Mouse (Mus musculus) heart, adult 18-20 months (tissue): ENCODE results near the gene Kmt2a. TPM values are rescaled to one million over a fixed set of nuclear protein-coding genes. Genes with fewer than 3 reads are reported as not detected.
A peak's percentile ranks its signal among the peaks of the same experiment; 100 is the strongest.

ENCODE experiments used
- DNase-seq, 2 experiments: peaks; one replicate each; pipeline ENCODE4 v3.0.0; 2021 to 2022; ENCODE audit warnings: mixed read lengths in 1 of 2
- total RNA-seq, 2 experiments: library from RNA; stranded (reverse); gene quantifications; 2 replicates each; pipeline ENCODE4 v1.2.3; 2021

The Kmt2a gene
- total RNA-seq, 2 experiments from 2014 or later = 24.9 to 28.1 TPM

DNA sequence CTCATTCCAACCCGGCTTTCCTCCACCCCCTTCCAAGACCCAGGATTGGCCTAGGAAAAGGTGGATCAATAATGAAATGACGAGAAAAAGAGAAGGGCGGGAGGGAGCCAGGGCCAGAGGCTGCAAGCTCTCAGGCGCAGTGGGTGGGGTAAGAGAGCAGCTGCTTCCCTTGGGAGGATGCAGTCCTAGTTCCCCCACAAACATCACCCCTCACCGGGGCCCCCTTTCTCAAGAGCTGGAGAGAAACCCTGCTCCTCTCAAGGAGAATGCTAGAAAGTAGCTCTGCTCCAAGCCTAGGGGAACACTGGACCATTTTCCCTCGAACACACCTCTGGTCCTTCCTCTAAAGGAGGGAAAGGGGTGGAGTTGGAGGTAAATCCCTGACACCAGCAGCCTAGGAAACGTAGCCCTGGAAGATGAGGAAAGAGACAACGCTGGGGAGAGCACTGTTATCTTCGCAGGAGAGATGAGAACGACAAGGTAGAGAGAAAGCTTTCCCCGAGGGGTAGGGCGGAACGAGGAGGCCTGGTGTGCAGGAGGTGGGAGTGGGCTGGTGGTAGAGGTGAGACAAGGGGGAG lies 1.3 kb downstream of the Kmt2a start:
- DNase-seq = peak; percentile 34 to 41

DNA sequence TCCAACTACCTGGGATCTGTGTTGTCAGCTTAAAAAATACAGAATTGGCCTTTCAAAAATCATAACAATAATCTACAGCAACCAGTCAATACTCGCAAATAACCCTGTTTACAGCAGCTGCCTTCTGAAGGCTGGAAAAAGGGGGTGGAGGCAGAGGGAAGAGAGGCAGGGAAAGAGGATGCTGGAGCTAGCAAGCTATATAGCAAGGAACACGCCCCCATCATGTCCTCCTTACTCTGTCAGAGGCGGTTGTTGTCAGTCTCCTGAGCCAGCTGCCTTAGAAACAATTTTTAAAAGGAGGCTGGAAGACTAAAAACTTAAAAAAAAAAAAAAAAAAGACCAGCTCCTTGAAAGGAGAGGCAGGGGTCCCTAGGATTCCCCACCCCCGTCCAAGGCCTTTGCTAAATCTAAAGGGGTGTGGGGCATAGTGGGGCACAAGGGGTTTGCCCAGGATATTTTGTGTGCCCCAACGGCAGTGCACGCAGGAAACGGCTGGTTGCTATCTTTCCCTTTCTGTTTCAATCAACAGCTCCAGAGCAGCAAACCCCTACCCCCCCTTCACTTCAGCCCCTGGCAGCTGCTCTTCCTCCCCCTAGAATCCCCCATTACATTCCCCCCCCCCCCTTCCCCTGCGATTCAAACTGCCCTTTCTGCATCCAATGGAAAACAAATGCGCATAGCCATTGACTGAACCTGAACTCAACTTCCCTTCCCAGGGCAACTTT lies 2.2 kb downstream of the Kmt2a start:
- DNase-seq = no peak

DNA sequence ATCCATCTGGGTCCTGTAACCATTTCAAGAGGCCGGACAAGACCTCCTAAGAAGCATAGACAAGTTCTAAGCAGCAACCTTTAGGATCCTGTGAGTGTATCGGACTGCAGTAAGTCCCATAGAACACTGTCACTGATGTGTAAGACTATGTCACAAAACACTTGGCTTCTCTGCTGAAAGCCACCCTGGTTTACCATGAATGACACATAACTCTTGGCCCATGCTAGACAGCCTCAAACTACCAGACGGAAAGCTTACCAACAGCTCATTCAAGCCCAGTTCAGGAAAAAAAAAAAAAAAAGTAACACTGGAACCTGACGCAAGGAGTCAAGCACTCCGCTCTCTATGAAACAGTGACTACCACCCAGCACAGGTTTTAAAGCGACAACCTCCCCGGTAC lies 3.4 kb downstream of the Kmt2a start:
- no peak for DNase-seq

DNA sequence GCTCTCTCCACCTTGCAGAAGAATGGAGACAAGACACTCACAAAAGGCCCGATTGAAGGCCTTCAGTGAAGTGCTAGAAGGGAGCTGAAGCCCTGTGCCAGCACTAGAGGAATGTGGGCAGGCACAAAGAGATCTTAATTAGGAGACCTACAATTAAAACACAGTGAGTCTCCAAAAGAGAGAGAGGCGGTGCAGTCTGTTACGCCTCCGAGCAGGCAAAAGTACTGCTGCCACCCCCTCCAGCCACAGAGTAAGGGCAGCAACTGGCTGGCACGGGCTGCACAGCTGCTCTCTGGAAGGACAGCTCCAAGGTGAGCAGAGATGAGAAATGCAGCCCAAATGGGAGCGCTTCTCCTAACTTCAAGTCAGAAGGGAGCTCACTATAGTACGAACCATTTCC lies 5.6 kb downstream of the Kmt2a start:
- DNase-seq = peak; percentile 47 to 59

DNA sequence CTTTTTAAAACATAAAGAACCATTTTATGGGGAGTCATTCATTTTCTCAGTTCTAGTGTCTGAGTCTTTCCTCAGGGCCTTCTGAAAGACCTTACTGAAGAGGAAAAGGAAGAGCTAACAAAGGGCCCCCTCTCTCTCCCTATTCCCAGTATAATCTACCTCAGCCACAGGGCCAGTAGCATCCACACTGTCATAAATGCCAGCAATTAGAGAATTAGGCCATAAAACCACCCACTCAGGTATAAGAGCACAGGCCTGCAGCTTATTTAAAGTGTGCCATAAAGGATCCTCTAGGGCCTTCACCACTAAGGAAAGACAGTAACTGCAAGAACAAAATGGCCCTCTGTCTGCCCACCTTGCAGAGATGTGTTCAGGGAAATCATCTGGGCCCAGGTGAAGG lies 6.9 kb downstream of the Kmt2a start:
- DNase-seq = no peak

DNA sequence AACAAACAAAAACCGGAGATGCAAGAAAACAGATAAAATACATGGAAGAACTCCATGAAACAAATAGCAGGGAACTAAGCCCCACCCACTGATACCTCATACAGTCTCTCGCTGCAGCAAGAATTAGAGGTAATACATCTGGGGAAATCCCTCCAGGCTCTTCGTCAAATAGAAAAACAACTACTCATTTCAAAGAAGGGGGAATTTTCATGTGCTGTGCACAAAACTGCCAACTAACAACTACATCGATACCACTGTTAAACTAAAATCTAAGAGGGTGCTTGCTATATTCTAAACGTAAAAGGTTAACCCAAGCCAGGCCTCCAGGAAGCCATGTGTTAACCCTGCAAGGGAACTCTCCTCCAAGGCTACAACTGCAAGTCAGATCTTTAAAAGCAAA lies 7.4 kb downstream of the Kmt2a start:
- no peak for DNase-seq

DNA sequence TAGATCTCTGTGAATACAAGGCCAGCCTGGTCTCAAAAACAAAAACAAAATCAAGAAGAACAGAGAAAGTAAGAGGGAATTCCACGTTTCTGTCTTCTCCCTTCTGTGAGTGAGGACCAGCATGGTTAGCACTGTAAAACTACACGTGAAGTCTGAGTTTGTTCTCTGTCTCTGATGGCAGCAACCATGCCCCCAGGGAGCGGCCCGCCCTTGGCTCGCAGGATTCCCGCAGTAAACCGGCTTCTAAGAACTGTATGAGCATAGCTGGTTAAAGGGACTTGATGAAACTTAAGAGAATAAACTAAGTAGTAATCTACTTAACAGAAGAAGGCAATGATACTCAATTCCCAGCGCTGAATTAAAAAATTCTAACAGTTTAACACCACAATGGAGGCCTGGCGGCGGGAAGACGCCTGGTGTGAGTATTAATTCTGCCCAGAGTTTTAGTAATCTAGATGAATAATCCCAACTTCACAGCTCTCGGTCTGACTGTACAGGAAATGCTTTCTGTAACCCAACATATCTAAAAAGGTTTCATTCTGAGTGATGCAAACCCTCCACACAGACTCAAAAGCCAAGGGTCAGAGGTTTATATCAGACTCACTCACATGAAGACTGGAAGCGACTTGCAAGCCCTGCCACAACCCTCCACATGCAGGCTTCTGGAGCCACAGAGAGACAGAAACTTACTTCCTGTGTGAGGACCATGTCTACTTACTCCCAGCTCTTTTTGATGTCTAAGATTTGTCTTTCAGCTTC lies 12.6 kb downstream of the Kmt2a start:
- peak; percentile 29 to 47 for DNase-seq

DNA sequence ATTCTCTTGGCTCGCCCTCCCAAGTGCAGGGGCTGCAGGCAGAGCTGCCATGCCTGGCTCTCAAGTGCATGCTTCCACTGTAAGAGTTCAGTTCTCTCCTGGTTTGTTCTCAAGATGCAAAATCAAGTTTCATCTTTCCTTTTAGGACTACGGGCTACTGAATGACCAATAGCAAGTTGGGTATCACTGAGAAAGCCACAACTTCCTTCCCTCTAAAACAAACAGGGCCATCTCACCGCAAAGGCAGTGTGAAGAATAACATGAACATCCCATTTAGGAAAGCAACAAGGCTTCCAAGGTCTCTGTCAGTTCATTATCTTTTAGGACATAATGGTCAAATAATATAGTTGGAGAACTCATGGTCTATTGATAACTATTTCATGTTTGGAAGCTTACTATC lies 13.4 kb downstream of the Kmt2a start:
- no peak for DNase-seq

DNA sequence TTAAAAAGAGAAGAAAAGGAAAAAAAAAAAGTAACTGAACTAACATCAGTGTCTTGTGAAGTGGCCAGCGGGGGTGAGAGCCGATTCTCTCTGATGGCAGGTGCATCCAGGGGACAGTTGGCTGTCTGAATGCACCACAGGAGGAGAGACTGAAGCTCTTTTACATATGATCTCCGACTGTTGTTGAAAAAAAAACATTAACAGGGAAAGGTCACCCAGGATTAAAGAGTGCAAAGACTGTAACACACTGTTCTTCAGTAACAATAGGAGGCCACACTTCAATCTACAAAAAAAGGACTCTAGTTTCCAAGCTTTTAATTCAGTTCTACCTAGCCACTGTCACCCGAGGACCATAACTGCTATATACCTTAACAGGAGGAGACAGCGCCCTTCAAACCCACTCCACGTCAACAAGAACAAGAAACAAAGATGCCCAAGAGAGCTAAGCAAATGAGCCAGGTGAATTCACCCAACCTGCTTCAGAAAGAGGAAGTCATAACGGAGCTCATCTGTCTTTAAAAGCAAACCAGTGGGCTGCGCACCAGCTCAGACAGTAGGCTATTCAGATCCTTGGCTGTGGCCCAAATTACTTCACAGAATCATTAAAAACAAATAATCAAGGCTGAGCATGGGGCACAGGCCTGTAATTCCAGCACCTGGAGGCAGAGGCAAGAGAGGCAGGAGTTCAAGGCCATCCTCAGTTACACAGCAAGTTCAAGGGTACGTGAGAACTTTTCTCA lies 14.4 kb downstream of the Kmt2a start:
- DNase-seq = no peak

DNA sequence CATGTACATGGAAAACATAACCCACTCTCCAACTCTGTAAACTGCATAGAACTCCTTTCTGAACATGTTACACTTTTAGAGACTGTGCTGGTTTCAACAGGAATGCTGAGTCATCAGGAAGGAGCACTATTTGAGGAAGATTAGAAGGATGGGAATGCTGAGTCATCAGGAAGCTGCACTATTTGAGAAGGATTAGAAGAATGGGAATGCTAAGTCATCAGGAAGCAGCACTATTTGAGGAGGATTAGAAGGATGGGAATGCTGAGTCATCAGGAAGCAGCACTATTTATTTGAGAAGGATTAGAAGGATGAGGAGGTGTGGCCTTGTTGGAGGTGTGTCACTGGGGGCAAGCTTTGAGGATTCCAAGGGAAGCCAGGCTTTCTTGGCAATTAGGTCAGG lies 20.0 kb downstream of the Kmt2a start:
- no peak for DNase-seq

DNA sequence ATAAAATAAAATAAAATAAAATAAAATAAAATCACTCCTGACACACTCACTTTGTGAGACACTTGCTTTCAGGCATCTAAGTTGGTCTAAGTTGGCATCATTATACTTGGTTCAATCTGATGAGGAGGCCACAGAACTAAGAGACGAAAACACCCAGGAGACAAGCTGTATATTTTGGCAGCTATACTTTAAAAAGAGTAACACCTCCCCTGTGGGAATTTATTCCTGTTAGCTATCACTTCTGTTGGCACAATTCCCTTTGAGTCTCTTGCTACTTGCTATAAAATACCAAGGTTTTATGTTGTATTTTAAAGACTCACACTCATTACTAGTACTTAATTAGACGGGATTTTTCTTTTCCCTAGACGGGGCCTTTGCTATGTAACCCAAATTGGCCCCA lies 22.4 kb downstream of the Kmt2a start:
- DNase-seq = no peak

DNA sequence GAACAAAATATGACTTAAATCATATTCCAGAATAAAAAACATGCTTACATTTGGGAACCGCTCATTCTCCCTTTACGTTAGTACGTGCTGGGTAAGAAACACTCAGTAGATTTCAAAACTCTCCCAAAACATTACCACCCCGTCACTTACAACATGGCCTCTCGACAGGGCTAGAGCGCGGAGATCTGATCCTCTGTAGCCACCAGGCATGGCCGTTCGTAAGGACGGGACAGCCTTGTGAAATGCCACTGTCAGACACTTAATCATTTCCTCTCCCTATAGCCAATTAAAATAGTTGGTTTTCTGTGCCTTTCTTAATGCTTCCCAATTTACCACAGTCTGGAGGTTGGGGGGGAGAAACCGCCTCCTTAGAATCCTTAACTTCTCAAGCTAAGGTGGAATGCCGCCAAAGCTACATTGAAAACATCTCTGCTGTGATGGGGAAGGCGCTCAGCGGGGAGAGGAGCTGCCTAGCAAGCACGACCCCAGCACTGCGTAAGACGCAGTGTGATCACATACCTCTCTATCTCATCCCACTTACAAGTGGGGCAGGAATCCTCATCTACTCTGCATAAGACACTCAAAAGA lies 23.6 kb downstream of the Kmt2a start:
- no peak for DNase-seq

DNA sequence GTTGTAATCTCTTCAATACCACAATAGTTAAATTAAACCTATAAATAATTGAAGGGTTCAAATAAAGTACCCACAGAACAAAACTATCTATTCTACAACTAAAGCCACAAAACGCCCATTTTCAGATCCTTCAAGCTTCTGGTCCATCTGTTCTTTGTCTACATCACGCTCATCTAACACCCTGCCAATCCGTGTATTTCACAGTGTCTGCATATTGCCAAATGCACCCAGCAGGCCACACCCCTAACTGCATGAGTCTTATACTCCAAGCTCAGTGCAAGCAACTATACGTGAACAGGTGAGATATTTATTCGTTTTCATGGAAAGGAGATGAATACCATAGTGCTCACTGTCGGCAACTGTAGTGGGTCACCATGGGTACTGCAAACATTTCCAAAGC lies 25.9 kb downstream of the Kmt2a start:
- no peak for DNase-seq

DNA sequence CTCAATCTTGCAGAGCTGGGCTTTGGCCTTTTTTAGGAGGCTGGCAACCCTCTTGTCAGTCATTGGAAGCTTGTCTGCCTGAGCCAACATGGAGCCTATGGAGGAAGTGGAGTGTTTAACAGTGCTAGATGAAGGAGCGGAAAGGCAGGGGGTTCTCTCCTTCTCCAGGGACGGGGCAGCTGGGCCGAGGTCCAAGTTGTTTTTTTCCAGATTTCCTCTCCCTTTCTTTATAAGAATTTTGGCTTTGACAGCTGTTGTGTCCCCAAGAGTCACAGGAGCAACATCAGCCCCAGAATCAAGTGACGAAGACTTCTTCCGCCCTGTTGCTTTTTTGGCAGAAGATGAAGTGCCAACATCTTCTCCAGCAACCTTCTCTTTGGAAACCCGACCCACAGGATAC lies 33.6 kb downstream of the Kmt2a start:
- DNase-seq = peak; percentile 46 to 56

DNA sequence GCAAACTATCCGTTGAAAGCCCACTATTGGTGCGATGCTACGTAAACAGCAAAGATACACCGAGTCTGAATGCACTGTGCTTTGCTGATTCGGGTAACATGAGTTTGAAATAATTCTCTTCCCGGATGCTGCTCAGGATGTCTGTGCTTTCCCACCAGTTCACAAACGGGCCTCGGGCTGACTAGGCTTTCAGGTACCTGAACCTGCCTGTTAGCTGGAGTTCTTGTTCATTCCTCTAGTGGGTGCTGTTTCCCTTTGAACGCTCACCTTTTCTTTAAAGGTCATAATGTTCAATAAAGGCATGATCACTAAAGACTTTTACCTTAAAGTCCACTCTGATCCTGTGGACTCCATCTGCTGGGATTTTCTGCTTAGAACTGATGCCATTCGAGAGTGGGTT lies 39.9 kb downstream of the Kmt2a start:
- DNase-seq = peak; percentile 35 to 53

DNA sequence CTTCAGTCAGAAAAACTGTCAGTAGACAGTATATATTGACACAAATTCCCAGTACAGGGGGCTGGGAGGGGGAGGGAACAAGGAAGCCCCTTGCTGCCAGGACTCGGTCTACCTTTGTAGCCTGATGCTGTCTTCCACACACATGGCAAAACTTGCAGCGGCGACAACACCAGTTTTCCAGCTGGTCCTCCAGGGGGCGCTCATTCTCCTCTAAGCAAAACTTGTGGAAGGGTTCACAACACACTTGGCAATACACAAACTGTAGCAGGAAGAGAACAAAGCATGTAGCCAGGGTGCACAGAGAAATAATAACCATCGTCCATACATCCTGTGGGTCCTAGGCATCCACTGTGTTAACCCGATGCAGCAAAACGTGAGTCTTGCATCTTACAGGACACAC lies 44.7 kb downstream of the Kmt2a start:
- peak; percentile 66 to 88 for DNase-seq

DNA sequence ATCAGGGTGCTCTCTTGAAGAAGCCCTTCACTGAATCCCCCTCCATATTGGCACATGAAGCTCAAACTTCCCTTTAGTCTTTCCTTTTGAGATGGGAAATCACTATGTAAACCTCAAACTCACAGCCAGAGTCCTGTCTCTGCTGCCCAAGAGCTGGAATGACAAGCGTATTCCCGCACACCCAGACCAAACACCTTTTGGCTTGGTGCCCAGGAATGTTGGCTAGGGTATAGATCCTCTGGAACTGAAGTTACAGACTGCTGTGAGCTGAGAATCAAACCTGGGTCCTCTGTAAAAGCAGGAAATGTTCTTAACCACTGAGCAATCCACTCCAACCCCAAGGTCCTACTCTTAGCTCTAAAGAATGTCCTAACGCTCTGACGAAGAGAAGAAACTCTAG lies 48.7 kb downstream of the Kmt2a start:
- DNase-seq = peak in 1 of 2 experiments; percentile 46

DNA sequence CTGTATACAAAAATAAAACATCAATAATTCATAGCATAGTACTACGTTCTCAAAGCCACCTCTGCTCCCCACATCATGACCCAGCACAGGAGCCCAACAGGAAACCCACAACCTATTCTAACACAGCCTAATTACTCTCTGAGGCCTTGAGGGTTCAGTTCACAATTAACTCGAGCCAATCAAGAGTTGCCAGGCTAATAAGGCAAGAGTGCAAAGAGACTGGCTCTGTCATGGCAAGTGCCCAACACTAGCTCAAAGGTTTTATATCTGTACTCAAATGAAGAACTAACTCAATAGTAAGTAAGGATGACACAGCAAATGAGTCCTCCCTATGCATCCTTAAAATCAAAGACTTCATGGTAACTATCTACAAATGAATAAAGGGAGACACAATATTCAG lies 50.6 kb downstream of the Kmt2a start:
- no peak for DNase-seq

DNA sequence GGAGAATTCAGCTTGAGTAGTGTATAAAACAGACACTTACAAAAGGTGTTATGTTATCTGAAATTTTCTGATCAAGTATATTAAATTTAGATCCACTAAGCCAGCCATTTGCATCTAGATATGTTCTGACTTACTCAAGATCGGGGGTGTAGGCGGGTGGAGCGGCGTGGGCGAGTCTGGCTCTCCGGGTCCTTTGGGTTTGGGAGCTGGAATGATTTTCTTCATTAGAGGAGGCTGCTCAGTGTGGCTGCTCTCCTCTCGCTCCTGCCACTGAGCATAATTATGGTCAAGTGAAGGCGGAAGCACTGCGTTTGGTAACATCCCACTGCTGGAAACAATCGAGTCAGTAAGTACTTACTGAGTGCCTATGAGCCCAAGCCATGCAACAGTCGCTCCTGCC lies 52.2 kb downstream of the Kmt2a start:
- DNase-seq = no peak

DNA sequence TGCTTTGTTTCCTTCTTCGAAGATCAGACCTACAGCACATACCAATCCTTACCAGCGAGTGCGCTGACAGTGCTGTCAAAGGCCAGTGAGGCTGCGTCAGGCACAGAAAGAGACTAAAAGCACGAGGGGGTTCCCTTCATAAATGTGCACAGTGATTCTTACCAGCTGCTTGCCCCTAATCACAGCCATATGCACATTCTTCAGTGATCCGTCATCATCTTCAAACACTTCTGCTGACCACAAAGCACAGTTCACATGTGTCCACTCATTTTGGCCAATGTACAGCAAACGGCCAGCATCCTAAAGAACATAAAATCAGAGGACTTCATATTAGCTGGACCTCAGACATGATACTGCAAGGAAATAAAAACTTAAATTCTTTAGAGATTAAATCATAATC lies 54.4 kb downstream of the Kmt2a start:
- no peak for DNase-seq

DNA sequence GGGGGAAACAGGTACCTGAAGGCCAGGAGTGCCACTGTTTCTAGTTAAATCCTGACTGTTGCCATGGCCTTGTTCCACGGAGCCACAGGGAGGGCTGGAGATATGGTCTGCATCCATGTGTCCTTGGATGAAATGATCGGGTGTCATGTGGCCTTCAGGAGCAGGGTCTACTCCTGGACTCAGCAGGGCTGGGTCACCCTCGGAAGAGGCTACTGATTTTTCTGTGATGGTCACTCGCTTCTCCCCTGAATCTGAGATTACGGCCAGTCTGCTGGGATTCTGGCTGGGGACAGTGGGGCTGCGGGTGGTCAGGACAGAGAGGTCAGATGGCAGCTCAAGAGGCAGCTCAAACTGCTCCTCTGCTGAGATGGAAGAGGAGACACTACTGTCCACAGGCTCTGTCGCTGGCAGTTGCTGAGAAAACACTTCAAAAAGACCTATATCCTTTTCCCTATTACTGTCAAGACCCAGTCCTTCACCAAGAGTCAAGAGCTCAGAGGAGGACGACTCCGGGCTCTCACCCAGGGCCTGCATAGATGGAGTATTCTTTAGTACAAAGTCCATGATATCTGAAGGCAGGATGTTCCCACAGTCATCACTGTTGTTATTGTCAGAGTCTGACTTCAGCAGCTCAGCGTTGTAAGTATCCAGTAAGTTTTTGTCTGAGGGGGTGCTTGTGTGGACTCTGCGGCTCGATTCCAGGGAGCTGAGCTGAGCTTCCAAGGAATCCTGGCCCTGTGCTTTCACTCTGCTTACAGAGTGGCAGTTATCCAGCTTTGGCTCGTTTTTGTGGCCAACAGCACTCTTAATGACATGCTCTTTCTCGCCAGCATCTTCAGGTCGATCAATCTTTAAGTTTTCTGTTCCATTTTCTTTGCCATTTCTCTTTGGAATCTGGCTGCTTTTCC lies 60.9 kb downstream of the Kmt2a start:
- peak; percentile 38 to 40 for DNase-seq
